Mouse (Mus musculus) liver, adult 2 months (tissue): ENCODE data around the gene Psmb3. TPM values are rescaled to one million over a fixed set of nuclear protein-coding genes. Genes with fewer than 3 reads are reported as not detected.

ENCODE experiments used
- DNase-seq: peaks from one replicate; pipeline ENCODE4 v3.0.0-alpha.2; 2011; ENCODE audit warnings: low read depth, low spot score; ENCODE audit errors: extremely low read depth
- H3K27ac ChIP-seq: fragments of 200-500 bp; replicated peaks from 2 replicates; pipeline ENCODE4 v1.5.1; 2012; ENCODE audit warnings: low read depth, mild to moderate bottlenecking, control low read depth, inconsistent platforms, low read length; ENCODE audit not compliant: insufficient read depth
- H3K27me3 ChIP-seq: fragments of 200-500 bp; 2 replicates; pipeline ENCODE4 v1.6.1; 2012; ENCODE audit warnings: mild to moderate bottlenecking, moderate library complexity, low read length, inconsistent platforms; ENCODE audit not compliant: control insufficient read depth, insufficient read depth
- H3K36me3 ChIP-seq: fragments of 200-500 bp; 2 replicates; pipeline ENCODE4 v1.6.1; 2012; ENCODE audit warnings: low read length, inconsistent platforms; ENCODE audit not compliant: control insufficient read depth, insufficient read depth
- H3K4me1 ChIP-seq: fragments of 200-500 bp; 2 replicates; pipeline ENCODE4 v1.6.1; 2011; ENCODE audit warnings: low read length; ENCODE audit not compliant: control insufficient read depth, insufficient read depth
- H3K4me3 ChIP-seq: fragments of 200-500 bp; 2 replicates; pipeline ENCODE4 v1.5.1; 2011; ENCODE audit warnings: low read depth, mild to moderate bottlenecking, control low read depth, low read length, moderate library complexity; ENCODE audit not compliant: insufficient read depth
- H3K79me2 ChIP-seq: fragments of 200-500 bp; 2 replicates; pipeline ENCODE4 v1.6.1; 2012; ENCODE audit warnings: inconsistent platforms, mild to moderate bottlenecking, low read length, moderate library complexity; ENCODE audit not compliant: control insufficient read depth, insufficient read depth
- H3K9ac ChIP-seq: fragments of 200-500 bp; 2 replicates; pipeline ENCODE4 v1.6.1; 2012; ENCODE audit warnings: low read depth, mild to moderate bottlenecking, control low read depth, inconsistent platforms, low read length
- CTCF ChIP-seq: fragments of 200-500 bp; IDR thresholded peaks from 2 replicates; pipeline ENCODE4 v1.5.1; 2011; ENCODE audit warnings: low read depth, low read length, control low read depth
- POLR2A ChIP-seq: fragments of 200-500 bp; IDR thresholded peaks from 2 replicates; pipeline ENCODE4 v1.6.1; 2011; ENCODE audit warnings: low read length, control low read depth; ENCODE audit not compliant: insufficient read depth; ENCODE audit errors: extremely low read depth
- WGBS: fragments of 180-500 bp; shearing (Covaris S2); methylation state at CpG from one replicate; pipeline ENCODE4 v1.1.7; 2018; 5-methylcytosine and 5-hydroxymethylcytosine counted together
- polyA plus RNA-seq: library from polyadenylated mRNA; depleted of rRNA; stranded (reverse); fragments of >200 nt; gene quantifications from 2 replicates; pipeline ENCODE4 v1.2.3, GENCODE M21; 2012
- total RNA-seq: library from RNA; depleted of rRNA; stranded (reverse); fragments of >200 nt; gene quantifications from 2 replicates; pipeline ENCODE4 v1.2.3, GENCODE M21; 2014

The Psmb3 gene
- total and polyA plus RNA-seq, 2 experiments: 281 to 299 TPM

DNA sequence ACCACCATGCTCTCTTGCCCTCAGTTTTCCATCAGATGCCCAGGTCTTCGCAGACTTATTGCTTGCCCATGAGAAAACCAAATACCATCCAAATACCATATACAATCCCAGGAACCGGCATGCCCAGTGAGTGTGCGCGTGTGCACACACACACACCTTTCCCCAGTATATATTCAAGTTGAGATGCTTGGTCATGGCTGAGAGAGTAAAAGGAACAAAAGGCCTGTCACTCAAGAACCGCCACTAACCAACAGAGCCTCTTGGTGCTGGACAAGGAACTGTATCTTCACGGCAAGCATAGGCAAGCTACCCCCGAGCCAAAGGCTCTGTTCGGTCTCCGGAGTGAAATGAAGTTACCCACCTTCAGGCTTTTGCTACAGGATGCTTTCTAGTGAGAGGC is 39.4 kb downstream of the Psmb3 start:
- no peak overlapping the region for H3K9ac ChIP-seq
- H3K36me3 ChIP-seq: peaks cover 2% of the 10 kb centered on the region
- H3K27ac ChIP-seq: no peak overlapping the region
- H3K4me1 ChIP-seq: peaks cover 20% of the 10 kb centered on the region
- H3K27me3 ChIP-seq: no peaks in the 10 kb centered on the region
- TF ChIP-seq POLR2A: no peak
- no peak overlapping the region for H3K4me3 ChIP-seq
- WGBS: 84% methylated on average over 9 of the region's 9 CpGs
- peaks cover 36% of the 10 kb centered on the region for H3K79me2 ChIP-seq
- DNase-seq: no peak

DNA sequence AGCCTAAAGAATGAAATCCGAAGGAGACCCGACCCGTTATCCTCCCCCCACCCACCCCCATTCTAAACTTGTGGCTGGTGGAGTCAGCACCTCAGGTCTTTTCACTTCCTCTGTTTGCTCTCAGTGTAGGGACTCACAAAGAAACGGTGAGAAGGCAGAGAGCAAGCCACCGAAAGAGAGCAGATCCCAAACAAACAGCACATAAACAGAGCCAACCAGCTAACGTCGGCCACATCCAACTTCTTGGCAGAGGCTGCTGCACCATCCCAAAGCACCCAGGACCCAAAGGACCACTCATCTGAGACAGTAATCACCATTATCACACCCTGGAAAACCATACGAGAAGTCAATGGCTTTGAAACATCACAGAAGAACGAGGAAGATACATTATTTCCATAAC is 40.2 kb downstream of the Psmb3 start:
- DNase-seq: peak; percentile 37
- peaks cover 36% of the 10 kb centered on the region for H3K79me2 ChIP-seq
- TF ChIP-seq CTCF: no peak
- no peak for TF ChIP-seq POLR2A
- peaks cover 2% of the 10 kb centered on the region for H3K36me3 ChIP-seq
- 0 out of 2 replicates have a peak overlapping the region, but pooled peaks have one; percentile 5 for H3K27ac ChIP-seq
- no peaks in the 10 kb centered on the region for H3K27me3 ChIP-seq
- H3K4me1 ChIP-seq: peaks cover 17% of the 10 kb centered on the region
- H3K4me3 ChIP-seq: peak overlapping the region; percentile 81
- WGBS: 9% methylated on average over 9 of the region's 9 CpGs
- H3K9ac ChIP-seq: peak overlapping the region; percentile 93

DNA sequence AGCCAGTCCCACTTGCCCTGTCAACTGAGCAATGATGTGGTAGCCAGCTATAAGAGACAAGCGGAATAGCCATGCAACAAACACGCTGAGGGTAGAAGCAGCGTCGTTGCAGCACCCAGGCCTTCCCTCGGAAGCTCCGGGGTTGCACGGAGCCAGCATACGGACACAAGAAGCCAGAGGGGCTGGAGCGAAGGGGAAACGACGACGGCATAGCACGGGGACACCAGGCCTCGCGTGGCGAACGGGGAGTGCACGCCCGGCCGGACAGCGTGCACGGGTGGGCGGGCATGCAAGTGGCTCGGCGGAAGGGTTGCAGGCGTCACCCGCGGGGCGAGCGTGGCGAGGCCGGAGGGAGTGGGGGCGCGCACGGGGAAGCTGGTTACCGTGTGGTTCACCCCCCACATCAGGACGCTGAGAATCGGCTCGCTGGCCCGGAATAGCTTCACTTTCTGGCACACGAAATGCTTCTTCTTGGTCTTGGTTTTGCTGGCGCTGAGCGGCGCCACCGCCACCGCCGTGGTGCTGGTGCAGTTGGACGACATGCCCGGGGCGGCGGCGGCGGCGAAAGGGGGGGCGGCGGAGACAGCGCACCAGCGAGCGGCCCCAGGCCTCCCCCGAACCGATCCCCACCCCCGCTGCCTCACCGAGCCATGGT is 41.0 kb downstream of the Psmb3 start, which contains the start of gene Pip4k2b:
Gene Pip4k2b, minus strand, starts transcription at position 642 of the 655 bp plus-strand sequence.
- Histone ChIP-seq H3K27me3 (no peaks in the 10 kb centered on the region), H3K27ac (peak within 1 kb of the TSS; percentile 95)

DNA sequence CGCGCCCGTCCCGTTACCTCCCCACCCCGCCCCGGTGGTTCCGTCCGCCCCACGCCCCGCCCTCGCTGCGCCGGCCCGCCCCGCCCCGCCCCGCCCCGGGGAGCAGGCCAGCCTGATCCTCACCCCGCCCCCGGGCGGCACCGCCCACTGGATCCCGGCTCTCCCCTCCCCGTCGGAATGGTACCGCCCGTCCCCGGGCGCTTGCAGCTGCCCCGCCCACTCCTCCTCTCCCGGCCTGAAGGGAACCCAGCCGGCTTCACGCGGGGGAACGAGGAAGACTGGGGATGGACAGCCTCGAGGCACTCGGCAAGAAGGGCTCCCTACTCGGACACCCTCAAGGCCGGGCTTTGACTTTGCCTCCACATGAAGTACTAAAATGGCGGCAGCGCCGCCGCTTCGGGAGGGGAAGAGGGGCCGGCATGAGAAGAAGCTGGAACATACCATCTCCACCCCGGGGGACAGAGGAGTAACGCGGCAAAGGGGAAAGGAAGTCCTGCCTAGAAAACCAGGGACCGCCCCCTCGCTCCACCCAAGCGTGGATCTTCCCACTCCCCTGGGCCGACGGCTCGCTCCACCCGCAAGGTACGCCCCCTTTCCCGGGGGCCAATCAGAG is 41.6 kb downstream of the Psmb3 start:
- H3K4me1 ChIP-seq: peaks cover 17% of the 10 kb centered on the region

More for the DNA sequence above, 41.0 kb downstream of the Psmb3 start, which contains the start of gene Pip4k2b:
- TF ChIP-seq CTCF: no peak
- TF ChIP-seq POLR2A: 0 out of 2 replicates have a peak, but pooled peaks have one; percentile 41
- Histone ChIP-seq H3K4me1 (peaks cover 17% of the 10 kb centered on the region), H3K9ac (peak within 1 kb of the TSS; percentile 93), H3K36me3 (peaks cover 4% of the 10 kb centered on the region), H3K4me3 (peak within 1 kb of the TSS; percentile 97), H3K79me2 (peaks cover 36% of the 10 kb centered on the region)
- peak; percentile 27 for DNase-seq
- 1% methylated on average over 63 of the region's 63 CpGs for WGBS

DNA sequence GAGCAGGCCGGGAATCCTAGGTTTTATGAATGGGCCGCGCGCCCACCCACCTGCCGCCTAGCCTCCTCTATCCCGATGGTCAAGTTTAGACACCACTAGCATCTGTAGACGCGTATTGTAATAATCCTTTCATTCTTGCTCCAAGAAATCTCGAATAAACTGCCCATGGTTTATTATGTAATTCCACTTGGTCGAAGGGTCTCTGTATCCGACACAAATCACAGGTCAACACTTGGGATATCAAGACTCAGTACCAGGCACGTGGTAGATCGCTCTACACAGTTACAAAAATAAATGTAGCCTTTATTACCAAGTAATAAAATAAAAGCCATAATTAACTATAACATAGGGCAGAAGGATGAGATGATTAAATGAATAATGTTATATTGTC is 42.1 kb downstream of the Psmb3 start:
- peak overlapping the region; percentile 18; the same call in 1 of the 2 replicates for H3K27ac ChIP-seq
- peaks cover 15% of the 10 kb centered on the region for H3K4me1 ChIP-seq
- DNase-seq: no peak
- TF ChIP-seq CTCF: no peak
- no peak for TF ChIP-seq POLR2A
- peaks cover 29% of the 10 kb centered on the region for H3K79me2 ChIP-seq
- 0 out of 2 replicates have a peak overlapping the region, but pooled peaks have one; percentile 13 for H3K9ac ChIP-seq
- WGBS: 6% methylated on average over 13 of the region's 13 CpGs
- H3K36me3 ChIP-seq: peaks cover 11% of the 10 kb centered on the region
- no peaks in the 10 kb centered on the region for H3K27me3 ChIP-seq
- H3K4me3 ChIP-seq: peak overlapping the region; percentile 49; the same call in 1 of the 2 replicates

More for the DNA sequence above, 41.6 kb downstream of the Psmb3 start:
- H3K79me2 ChIP-seq: peaks cover 32% of the 10 kb centered on the region
- peak overlapping the region; percentile 97 for H3K4me3 ChIP-seq
- WGBS: 1% methylated on average over 53 of the region's 57 CpGs
- peak overlapping the region; percentile 95 for H3K27ac ChIP-seq
- peak; percentile 97 for DNase-seq
- H3K9ac ChIP-seq: peak overlapping the region; percentile 93
- no peaks in the 10 kb centered on the region for H3K27me3 ChIP-seq
- peaks cover 8% of the 10 kb centered on the region for H3K36me3 ChIP-seq
- no peak for TF ChIP-seq POLR2A
- TF ChIP-seq CTCF: no peak

DNA sequence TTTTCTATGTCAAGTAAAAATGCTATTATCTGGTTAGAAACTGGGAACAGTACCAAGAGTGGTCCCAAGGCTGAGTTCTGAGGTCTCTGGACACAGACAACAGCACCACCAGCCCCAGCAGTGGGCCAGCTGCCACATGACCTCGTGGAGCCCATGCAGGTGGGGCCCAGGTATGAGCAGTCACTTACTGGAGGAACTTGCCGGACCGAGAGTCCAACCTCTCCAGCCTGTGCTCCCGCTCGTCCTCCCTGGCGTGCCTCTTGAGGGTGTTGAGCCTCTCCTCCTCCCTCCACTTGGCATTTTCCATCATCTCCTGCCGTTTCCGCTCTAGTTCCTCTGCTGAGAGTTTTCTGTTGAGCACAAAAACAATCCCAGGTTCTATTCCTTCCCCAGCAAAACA is 44.6 kb downstream of the Psmb3 start:
- 97% methylated on average over 8 of the region's 8 CpGs for WGBS
- no peak for TF ChIP-seq CTCF
- no peak for TF ChIP-seq POLR2A
- peaks cover 17% of the 10 kb centered on the region for H3K36me3 ChIP-seq
- no peak for DNase-seq
- no peak overlapping the region for H3K4me3 ChIP-seq
- H3K27me3 ChIP-seq: no peaks in the 10 kb centered on the region
- H3K79me2 ChIP-seq: peaks cover 15% of the 10 kb centered on the region; the same call in 1 of the 2 replicates
- H3K9ac ChIP-seq: no peak overlapping the region
- H3K4me1 ChIP-seq: peaks cover 14% of the 10 kb centered on the region
- H3K27ac ChIP-seq: no peak overlapping the region
